Mouse (Mus musculus): Measurements from ENCODE around the gene Isg20l2.

GRCm38 (mm10) chr3:87940611-87941010 is 10.5 kb downstream of the Isg20l2 start:
- TF ChIP-seq CTCF (IDR thresholded peaks at IDR 0.05; ENCODE audit: low read depth) (no peak), EP300 (IDR thresholded peaks at IDR 0.05; ENCODE audit: low read depth) (no peak)

Data from liver, postnatal 0 days (tissue).